Mouse (Mus musculus) forebrain, embryonic 10.5 days (tissue): ENCODE results near the gene Rhbdf2. TPM values are rescaled to one million over a fixed set of nuclear protein-coding genes. Genes with fewer than 3 reads are reported as not detected.

Source experiments
- DNase-seq: peaks from one replicate; pipeline ENCODE4 v3.0.0-alpha.2; 2017; ENCODE audit warnings: low spot score; ENCODE audit errors: extremely low spot score
- H3K27ac ChIP-seq: fragments of 300-500 bp; sonication (generic); 2 replicates; pipeline ENCODE4 v1.5.1; 2016; ENCODE audit warnings: mild to moderate bottlenecking
- H3K27me3 ChIP-seq: fragments of 300-500 bp; sonication (generic); 2 replicates; pipeline ENCODE4 v1.6.1; 2016; ENCODE audit warnings: mild to moderate bottlenecking; ENCODE audit not compliant: poor library complexity, severe bottlenecking
- H3K36me3 ChIP-seq: fragments of 300-500 bp; sonication (generic); replicated peaks from 2 replicates; pipeline ENCODE4 v1.6.1; 2016; ENCODE audit warnings: mild to moderate bottlenecking, moderate library complexity
- H3K4me1 ChIP-seq: fragments of 300-500 bp; sonication (generic); 2 replicates; pipeline ENCODE4 v1.6.1; 2016
- H3K4me3 ChIP-seq: fragments of 300-500 bp; sonication (generic); 2 replicates; pipeline ENCODE4 v1.5.1; 2016; ENCODE audit warnings: mild to moderate bottlenecking, moderate library complexity
- H3K9me3 ChIP-seq: fragments of 300-500 bp; sonication (generic); 2 replicates; pipeline ENCODE4 v1.6.1; 2016; ENCODE audit warnings: mild to moderate bottlenecking, moderate library complexity
- WGBS: fragments of 180-500 bp; shearing (Covaris S2); methylation state at CpG from one replicate; pipeline ENCODE4 v1.1.7; 2016; 5-methylcytosine and 5-hydroxymethylcytosine counted together
- polyA plus RNA-seq: library from polyadenylated mRNA; unstranded; fragments of >200 nt; fragmentation: Nextera tagmentation; extraction: Ambion mirVana; gene quantifications from 2 replicates; pipeline ENCODE4 v1.2.1, GENCODE M21; 2016

Rhbdf2 gene
- polyA plus RNA-seq, 1 experiment from 2014 or later, result 3.5 TPM

- Histone ChIP-seq H3K4me3 (peak overlapping the region; percentile 47; the same call in 1 of the 2 replicates), H3K4me1 (peaks cover 68% of the 10 kb centered on the region)
Observed at GRCm38 (mm10) chr11:116656348-116657191, 29.8 kb upstream of the Rhbdf2 start.

GRCm38 (mm10) chr11:116654255-116654821 is 27.5 kb upstream of the Rhbdf2 start, which contains the start of gene Cygb:
Gene Cygb (minus strand): TSS chr11:116654313.
- peak within 1 kb of the TSS; percentile 74 for H3K27ac ChIP-seq
- 6% methylated on average over 28 of the region's 28 CpGs for WGBS
- peak within 1 kb of the TSS; percentile 65 for H3K4me3 ChIP-seq
- H3K27me3 ChIP-seq, result peaks cover 72% of the 10 kb centered on the region
- H3K9me3 ChIP-seq, result no peaks in the 10 kb centered on the region
- peaks cover 60% of the 10 kb centered on the region for H3K4me1 ChIP-seq
- H3K36me3 ChIP-seq, result no peaks in the 10 kb centered on the region
- no peak for DNase-seq

More at GRCm38 (mm10) chr11:116656348-116657191, 29.8 kb upstream of the Rhbdf2 start:
- Histone ChIP-seq H3K36me3 (no peaks in the 10 kb centered on the region), H3K27me3 (peaks cover 72% of the 10 kb centered on the region), H3K9me3 (no peaks in the 10 kb centered on the region), H3K27ac (peak overlapping the region; percentile 90)
- 80% methylated on average over 16 of the region's 16 CpGs for WGBS
- DNase-seq, result no peak

- Histone ChIP-seq H3K27ac (peak overlapping the region; percentile 74), H3K4me1 (peaks cover 66% of the 10 kb centered on the region), H3K36me3 (no peaks in the 10 kb centered on the region), H3K4me3 (peak overlapping the region; percentile 65), H3K9me3 (no peaks in the 10 kb centered on the region), H3K27me3 (peaks cover 75% of the 10 kb centered on the region)
- 1% methylated on average over 47 of the region's 47 CpGs for WGBS
- DNase-seq, result peak; percentile 55
Observed at GRCm38 (mm10) chr11:116653709-116654221, 26.9 kb upstream of the Rhbdf2 start.

- no peaks in the 10 kb centered on the region for H3K9me3 ChIP-seq
- H3K4me3 ChIP-seq, result peak within 1 kb of the TSS; percentile 65
- H3K4me1 ChIP-seq, result peaks cover 69% of the 10 kb centered on the region
- peak within 1 kb of the TSS; percentile 74 for H3K27ac ChIP-seq
- DNase-seq, result no peak
- 8% methylated on average over 10 of the region's 10 CpGs for WGBS
- H3K36me3 ChIP-seq, result no peaks in the 10 kb centered on the region
- peaks cover 76% of the 10 kb centered on the region for H3K27me3 ChIP-seq
Observed at GRCm38 (mm10) chr11:116653234-116653633, 26.4 kb upstream of the Rhbdf2 start, which contains the start of gene Prcd. Gene Prcd (plus strand): TSS chr11:116653534.

GRCm38 (mm10) chr11:116652330-116653098 is 25.7 kb upstream of the Rhbdf2 start:
- Histone ChIP-seq H3K27ac (no peak overlapping the region), H3K4me1 (peaks cover 69% of the 10 kb centered on the region), H3K36me3 (no peaks in the 10 kb centered on the region), H3K27me3 (peaks cover 76% of the 10 kb centered on the region), H3K9me3 (no peaks in the 10 kb centered on the region), H3K4me3 (peak overlapping the region; percentile 65; the same call in 1 of the 2 replicates)
- WGBS, result 65% methylated on average over 25 of the region's 25 CpGs
- no peak for DNase-seq

- no peak overlapping the region for H3K27ac ChIP-seq
- WGBS, result 85% methylated on average over 8 of the region's 8 CpGs
- H3K4me1 ChIP-seq, result peaks cover 69% of the 10 kb centered on the region
- H3K4me3 ChIP-seq, result no peak overlapping the region
- no peak for DNase-seq
- no peaks in the 10 kb centered on the region for H3K36me3 ChIP-seq
- no peaks in the 10 kb centered on the region for H3K9me3 ChIP-seq
- peaks cover 82% of the 10 kb centered on the region for H3K27me3 ChIP-seq
Observed at GRCm38 (mm10) chr11:116651339-116651738, 24.5 kb upstream of the Rhbdf2 start.

- Histone ChIP-seq H3K36me3 (no peaks in the 10 kb centered on the region), H3K27ac (no peak overlapping the region), H3K27me3 (peaks cover 82% of the 10 kb centered on the region), H3K4me1 (peaks cover 73% of the 10 kb centered on the region), H3K9me3 (no peaks in the 10 kb centered on the region), H3K4me3 (no peak overlapping the region)
- no peak for DNase-seq
- WGBS, result 89% methylated on average over 8 of the region's 8 CpGs
Observed at GRCm38 (mm10) chr11:116650811-116651210, 24.0 kb upstream of the Rhbdf2 start.

- Histone ChIP-seq H3K4me1 (peaks cover 82% of the 10 kb centered on the region), H3K36me3 (no peaks in the 10 kb centered on the region), H3K9me3 (no peaks in the 10 kb centered on the region), H3K27ac (no peak overlapping the region; the same call in 1 of the 2 replicates), H3K4me3 (no peak overlapping the region), H3K27me3 (peaks cover 83% of the 10 kb centered on the region)
- WGBS, result 88% methylated on average over 13 of the region's 13 CpGs
- DNase-seq, result no peak
Observed at GRCm38 (mm10) chr11:116649711-116650337, 23.0 kb upstream of the Rhbdf2 start.

GRCm38 (mm10) chr11:116648976-116649375 is 22.2 kb upstream of the Rhbdf2 start:
- Histone ChIP-seq H3K27ac (peak overlapping the region; percentile 66), H3K9me3 (no peaks in the 10 kb centered on the region), H3K4me1 (peaks cover 84% of the 10 kb centered on the region), H3K36me3 (no peaks in the 10 kb centered on the region), H3K4me3 (no peak overlapping the region), H3K27me3 (peaks cover 83% of the 10 kb centered on the region)
- no peak for DNase-seq
- WGBS, result 75% methylated on average over 10 of the region's 10 CpGs

GRCm38 (mm10) chr11:116648213-116648921 is 21.5 kb upstream of the Rhbdf2 start:
- Histone ChIP-seq H3K27ac (peak overlapping the region; percentile 66), H3K4me1 (peaks cover 84% of the 10 kb centered on the region), H3K27me3 (peaks cover 80% of the 10 kb centered on the region), H3K36me3 (no peaks in the 10 kb centered on the region), H3K4me3 (no peak overlapping the region), H3K9me3 (no peaks in the 10 kb centered on the region)
- DNase-seq, result no peak
- 61% methylated on average over 18 of the region's 18 CpGs for WGBS

- 61% methylated on average over 11 of the region's 11 CpGs for WGBS
- no peak overlapping the region for H3K4me3 ChIP-seq
- H3K9me3 ChIP-seq, result no peaks in the 10 kb centered on the region
- H3K36me3 ChIP-seq, result no peaks in the 10 kb centered on the region
- peaks cover 78% of the 10 kb centered on the region for H3K27me3 ChIP-seq
- peak overlapping the region; percentile 66 for H3K27ac ChIP-seq
- no peak for DNase-seq
- H3K4me1 ChIP-seq, result peaks cover 80% of the 10 kb centered on the region
Observed at GRCm38 (mm10) chr11:116647340-116647991, 20.6 kb upstream of the Rhbdf2 start.
